Mouse (Mus musculus): Measurements from ENCODE around the gene Cacnb2. TPM values are rescaled to one million over a fixed set of nuclear protein-coding genes. Genes with fewer than 3 reads are reported as not detected.

Gene Cacnb2
- polyA plus RNA-seq, 1 experiment: 12.5 TPM

DNA sequence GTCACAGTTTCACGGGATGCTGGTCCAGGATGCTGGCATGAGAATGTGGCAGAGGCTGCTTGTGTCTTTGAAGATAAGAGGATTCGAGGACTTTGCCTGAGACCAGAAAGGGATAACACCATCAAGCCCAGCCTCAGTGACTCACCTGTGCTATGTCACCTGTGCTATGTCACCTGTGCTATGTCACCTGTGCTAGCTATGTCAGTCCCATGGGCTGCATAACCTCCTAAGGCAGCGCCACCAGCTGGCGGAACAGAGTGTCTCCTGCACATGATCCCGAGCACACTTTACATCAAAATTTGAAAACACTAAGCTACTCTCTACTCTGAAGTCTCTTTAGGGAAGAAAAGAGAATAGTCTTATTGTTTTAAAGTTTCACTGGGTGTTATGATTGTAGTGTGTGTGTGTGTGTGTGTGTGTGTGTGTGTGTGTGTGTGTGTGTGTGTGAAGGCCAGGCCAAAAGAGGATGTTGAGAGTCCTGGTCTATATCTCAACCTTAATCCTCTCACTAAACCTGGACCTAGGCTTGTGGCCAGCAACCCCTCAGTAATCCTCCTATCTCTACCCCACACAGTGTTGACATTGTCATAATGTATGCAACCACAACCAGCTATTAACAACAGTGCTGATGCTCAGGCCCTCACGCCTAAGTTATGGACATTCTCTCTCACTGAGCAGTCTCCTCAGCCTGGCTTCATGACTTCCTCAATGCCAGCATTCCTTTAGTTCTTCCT, 17.4 kb downstream of the Cacnb2 start:
- DNase-seq (ENCODE audit: low read depth): no peak
- no peak; the same call in 1 of the 2 replicates for TF ChIP-seq CTCF (IDR thresholded peaks at IDR 0.05; ENCODE audit: borderline replicate concordance, extremely low read depth, insufficient read depth, insufficient read length)
- no peak for TF ChIP-seq POLR2A (IDR thresholded peaks at IDR 0.05; ENCODE audit: borderline replicate concordance, extremely low read depth, insufficient read depth, insufficient read length, poor library complexity, severe bottlenecking)

GRCm38 (mm10) chr2:14620891-14621290, 18.0 kb downstream of the Cacnb2 start:
- TF ChIP-seq CTCF (IDR thresholded peaks at IDR 0.05; ENCODE audit: borderline replicate concordance, extremely low read depth, insufficient read depth, insufficient read length): no peak
- no peak for DNase-seq (ENCODE audit: low read depth)

DNA sequence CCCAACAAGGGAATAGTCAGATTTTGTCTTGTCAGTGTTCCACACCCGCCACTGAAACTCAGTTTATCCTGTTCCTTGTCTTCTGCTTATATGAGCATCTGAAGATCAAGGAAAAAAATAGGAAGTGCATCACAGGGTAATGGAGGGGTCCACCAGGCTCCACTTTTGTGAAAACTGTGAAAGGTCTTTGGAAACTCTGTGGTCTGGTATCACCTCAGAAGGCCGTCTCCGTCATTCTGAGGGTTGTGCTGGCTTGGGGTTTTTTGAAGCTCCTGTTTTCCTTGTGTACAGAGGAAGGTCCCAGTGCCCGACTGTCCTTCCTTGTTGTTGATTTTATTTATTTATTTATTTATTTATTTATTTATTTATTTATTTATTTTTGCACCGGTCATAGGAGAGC, 20.9 kb downstream of the Cacnb2 start:
- no peak for TF ChIP-seq CTCF (IDR thresholded peaks at IDR 0.05; ENCODE audit: borderline replicate concordance, extremely low read depth, insufficient read depth, insufficient read length)
- DNase-seq (ENCODE audit: low read depth): no peak

GRCm38 (mm10) chr2:14629814-14630492, 27.1 kb downstream of the Cacnb2 start:
- no peak for DNase-seq (ENCODE audit: low read depth)
- TF ChIP-seq POLR2A (IDR thresholded peaks at IDR 0.05; ENCODE audit: borderline replicate concordance, extremely low read depth, insufficient read depth, insufficient read length, poor library complexity, severe bottlenecking): no peak
- TF ChIP-seq CTCF (IDR thresholded peaks at IDR 0.05; ENCODE audit: borderline replicate concordance, extremely low read depth, insufficient read depth, insufficient read length): no peak

GRCm38 (mm10) chr2:14631590-14631989, 28.7 kb downstream of the Cacnb2 start:
- no peak for DNase-seq (ENCODE audit: low read depth)
- TF ChIP-seq POLR2A (IDR thresholded peaks at IDR 0.05; ENCODE audit: borderline replicate concordance, extremely low read depth, insufficient read depth, insufficient read length, poor library complexity, severe bottlenecking) (no peak), CTCF (IDR thresholded peaks at IDR 0.05; ENCODE audit: borderline replicate concordance, extremely low read depth, insufficient read depth, insufficient read length) (no peak)

GRCm38 (mm10) chr2:14633202-14633601, 30.3 kb downstream of the Cacnb2 start:
- no peak for DNase-seq (ENCODE audit: low read depth)
- no peak for TF ChIP-seq CTCF (IDR thresholded peaks at IDR 0.05; ENCODE audit: borderline replicate concordance, extremely low read depth, insufficient read depth, insufficient read length)
- no peak for TF ChIP-seq POLR2A (IDR thresholded peaks at IDR 0.05; ENCODE audit: borderline replicate concordance, extremely low read depth, insufficient read depth, insufficient read length, poor library complexity, severe bottlenecking)

GRCm38 (mm10) chr2:14639266-14639665, 36.4 kb downstream of the Cacnb2 start:
- no peak for TF ChIP-seq CTCF (IDR thresholded peaks at IDR 0.05; ENCODE audit: borderline replicate concordance, extremely low read depth, insufficient read depth, insufficient read length)
- TF ChIP-seq POLR2A (IDR thresholded peaks at IDR 0.05; ENCODE audit: borderline replicate concordance, extremely low read depth, insufficient read depth, insufficient read length, poor library complexity, severe bottlenecking): no peak

DNA sequence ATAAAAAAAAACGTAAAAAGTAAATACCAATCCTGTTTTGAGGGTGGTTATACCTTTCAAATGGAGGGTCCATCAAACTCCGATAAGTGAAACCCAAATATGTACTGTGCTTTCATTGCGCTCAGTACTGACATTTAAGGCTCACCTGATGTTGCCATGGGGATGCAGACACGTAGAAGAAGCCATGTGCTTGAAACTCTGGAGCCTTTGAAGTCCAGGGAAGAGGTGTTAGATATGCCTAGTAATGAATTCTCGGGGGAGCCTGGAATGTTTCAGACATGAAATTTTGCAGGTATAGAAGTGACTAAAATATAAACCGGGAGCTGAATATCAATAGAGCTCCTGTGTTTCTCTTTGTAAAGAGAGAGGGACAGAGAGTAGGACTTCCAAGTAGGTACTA, 37.0 kb downstream of the Cacnb2 start:
- no peak for TF ChIP-seq POLR2A (IDR thresholded peaks at IDR 0.05; ENCODE audit: borderline replicate concordance, extremely low read depth, insufficient read depth, insufficient read length, poor library complexity, severe bottlenecking)
- no peak for TF ChIP-seq CTCF (IDR thresholded peaks at IDR 0.05; ENCODE audit: borderline replicate concordance, extremely low read depth, insufficient read depth, insufficient read length)
- peak; percentile 46 for DNase-seq (ENCODE audit: low read depth)

More at GRCm38 (mm10) chr2:14639266-14639665, 36.4 kb downstream of the Cacnb2 start:
- DNase-seq (ENCODE audit: low read depth): no peak

GRCm38 (mm10) chr2:14641040-14641439, 38.2 kb downstream of the Cacnb2 start:
- peak; percentile 53 for DNase-seq (ENCODE audit: low read depth)
- TF ChIP-seq CTCF (IDR thresholded peaks at IDR 0.05; ENCODE audit: borderline replicate concordance, extremely low read depth, insufficient read depth, insufficient read length) (no peak), POLR2A (IDR thresholded peaks at IDR 0.05; ENCODE audit: borderline replicate concordance, extremely low read depth, insufficient read depth, insufficient read length, poor library complexity, severe bottlenecking) (no peak)

DNA sequence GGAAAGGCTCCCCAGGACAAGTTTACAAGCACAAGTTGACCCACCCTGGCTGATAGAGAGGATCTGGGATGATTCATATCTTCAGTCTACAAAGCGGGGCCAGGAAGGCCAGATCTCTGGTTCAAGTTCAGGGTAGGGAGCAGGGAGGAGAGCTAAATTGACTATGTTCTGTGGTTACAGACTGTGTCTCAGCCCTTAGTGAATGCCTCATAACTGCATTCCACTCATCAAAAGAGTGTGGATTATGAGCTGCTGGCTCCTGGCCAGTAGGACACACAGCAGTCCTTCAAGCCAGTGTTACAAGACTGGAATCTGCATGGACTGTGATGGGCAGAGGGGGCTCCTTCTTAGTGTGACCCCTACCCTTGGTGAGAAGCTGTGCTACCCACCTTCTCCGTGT, 48.4 kb downstream of the Cacnb2 start:
- no peak for TF ChIP-seq POLR2A (IDR thresholded peaks at IDR 0.05; ENCODE audit: borderline replicate concordance, extremely low read depth, insufficient read depth, insufficient read length, poor library complexity, severe bottlenecking)
- no peak for TF ChIP-seq CTCF (IDR thresholded peaks at IDR 0.05; ENCODE audit: borderline replicate concordance, extremely low read depth, insufficient read depth, insufficient read length)
- peak; percentile 28 for DNase-seq (ENCODE audit: low read depth)

DNA sequence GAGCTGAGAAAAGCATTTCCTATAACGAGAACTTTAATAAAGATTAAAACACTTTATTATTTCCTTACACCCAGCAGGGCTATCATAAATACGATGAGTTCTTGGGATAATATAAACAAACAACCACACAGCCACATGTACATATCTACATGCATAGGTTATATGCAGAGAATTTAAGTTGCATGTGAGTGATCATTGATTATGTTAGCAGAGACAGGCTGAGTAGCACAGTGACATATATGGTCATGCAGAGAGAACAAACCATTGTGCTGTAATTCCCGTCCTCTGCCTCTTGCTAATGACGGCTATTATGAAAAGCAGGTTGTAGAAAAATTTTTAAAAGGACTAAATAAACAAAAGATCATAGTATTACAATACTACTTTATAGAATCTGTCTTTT, 53.8 kb downstream of the Cacnb2 start:
- DNase-seq (ENCODE audit: low read depth): peak; percentile 27
- TF ChIP-seq CTCF (IDR thresholded peaks at IDR 0.05; ENCODE audit: borderline replicate concordance, extremely low read depth, insufficient read depth, insufficient read length) (no peak), POLR2A (IDR thresholded peaks at IDR 0.05; ENCODE audit: borderline replicate concordance, extremely low read depth, insufficient read depth, insufficient read length, poor library complexity, severe bottlenecking) (no peak)
